Mouse (Mus musculus) neural tube, embryonic 14.5 days (tissue): ENCODE results near the gene Slc19a1. TPM values are rescaled to one million over a fixed set of nuclear protein-coding genes. Genes with fewer than 3 reads are reported as not detected.

Source experiments
- ATAC-seq: fragments of 200-750 bp; cut with Nextera tagmentation; 2 replicates; pipeline ENCODE4 v1.8.0; 2017; ENCODE audit warnings: low read depth, mild to moderate bottlenecking, moderate TSS enrichment, moderate library complexity
- H3K27ac ChIP-seq: fragments of 300-500 bp; sonication (generic); 2 replicates; pipeline ENCODE4 v1.5.1; 2014; ENCODE audit warnings: low read depth, mild to moderate bottlenecking, control low read depth, low read length, moderate library complexity, mixed read lengths
- H3K27me3 ChIP-seq: fragments of 300-500 bp; sonication (generic); 2 replicates; pipeline ENCODE4 v1.6.1; 2014; ENCODE audit warnings: low read length; ENCODE audit not compliant: control insufficient read depth, insufficient read depth
- H3K36me3 ChIP-seq: fragments of 300-500 bp; sonication (generic); 2 replicates; pipeline ENCODE4 v1.6.1; 2014; ENCODE audit warnings: low read length, mixed read lengths; ENCODE audit not compliant: control insufficient read depth, insufficient read depth
- H3K4me1 ChIP-seq: fragments of 300-500 bp; sonication (generic); 2 replicates; pipeline ENCODE4 v1.6.1; 2014; ENCODE audit warnings: low read length; ENCODE audit not compliant: control insufficient read depth, insufficient read depth
- H3K4me2 ChIP-seq: fragments of 300-500 bp; sonication (generic); 2 replicates; pipeline ENCODE4 v1.6.1; 2014; ENCODE audit warnings: mild to moderate bottlenecking, low read depth, low read length, control low read depth
- H3K4me3 ChIP-seq: fragments of 300-500 bp; sonication (generic); 2 replicates; pipeline ENCODE4 v1.5.1; 2014; ENCODE audit warnings: low read depth, low read length, control low read depth, mixed read lengths
- H3K9ac ChIP-seq: fragments of 300-500 bp; sonication (generic); replicated peaks from 2 replicates; pipeline ENCODE4 v1.6.1; 2014; ENCODE audit warnings: low read depth, mild to moderate bottlenecking, control low read depth, low read length, mixed read lengths
- H3K9me3 ChIP-seq: fragments of 300-500 bp; sonication (generic); 2 replicates; pipeline ENCODE4 v1.6.1; 2016; ENCODE audit warnings: low read length; ENCODE audit not compliant: control insufficient read depth
- WGBS: fragments of 180-500 bp; shearing (Covaris S2); extraction: QIAGEN DNeasy Blood & Tissue Kit; methylation state at CpG from one replicate; pipeline ENCODE4 v1.1.7; 2014; 5-methylcytosine and 5-hydroxymethylcytosine counted together
- polyA plus RNA-seq: library from polyadenylated mRNA; unstranded; fragments of >200 nt; fragmentation: Nextera tagmentation; extraction: Ambion mirVana; gene quantifications from 2 replicates; pipeline ENCODE4 v1.2.1, GENCODE M21; 2014

Gene Slc19a1
- polyA plus RNA-seq, 1 experiment from 2014 or later = 35.6 TPM

- no peak overlapping the region for H3K4me2 ChIP-seq
- H3K36me3 ChIP-seq = no peaks in the 10 kb centered on the region
- no peak overlapping the region for H3K4me3 ChIP-seq
- H3K9ac ChIP-seq = no peak overlapping the region
- no peaks in the 10 kb centered on the region for H3K27me3 ChIP-seq
- no peak for ATAC-seq
- no peaks in the 10 kb centered on the region for H3K9me3 ChIP-seq
- no peak overlapping the region for H3K27ac ChIP-seq
- no peaks in the 10 kb centered on the region for H3K4me1 ChIP-seq
- 83% methylated on average over 10 of the region's 10 CpGs for WGBS
These were observed 24.7 kb downstream of the Slc19a1 start for GRCm38 (mm10) chr10:77056768-77057167.

- Histone ChIP-seq H3K4me2 (no peak overlapping the region), H3K27me3 (no peaks in the 10 kb centered on the region), H3K4me3 (no peak overlapping the region), H3K4me1 (no peaks in the 10 kb centered on the region), H3K9me3 (no peaks in the 10 kb centered on the region), H3K36me3 (no peaks in the 10 kb centered on the region), H3K9ac (no peak overlapping the region), H3K27ac (no peak overlapping the region)
- 67% methylated on average over 3 of the region's 3 CpGs for WGBS
- no peak for ATAC-seq
These were observed 29.4 kb downstream of the Slc19a1 start for GRCm38 (mm10) chr10:77061426-77061825.

DNA sequence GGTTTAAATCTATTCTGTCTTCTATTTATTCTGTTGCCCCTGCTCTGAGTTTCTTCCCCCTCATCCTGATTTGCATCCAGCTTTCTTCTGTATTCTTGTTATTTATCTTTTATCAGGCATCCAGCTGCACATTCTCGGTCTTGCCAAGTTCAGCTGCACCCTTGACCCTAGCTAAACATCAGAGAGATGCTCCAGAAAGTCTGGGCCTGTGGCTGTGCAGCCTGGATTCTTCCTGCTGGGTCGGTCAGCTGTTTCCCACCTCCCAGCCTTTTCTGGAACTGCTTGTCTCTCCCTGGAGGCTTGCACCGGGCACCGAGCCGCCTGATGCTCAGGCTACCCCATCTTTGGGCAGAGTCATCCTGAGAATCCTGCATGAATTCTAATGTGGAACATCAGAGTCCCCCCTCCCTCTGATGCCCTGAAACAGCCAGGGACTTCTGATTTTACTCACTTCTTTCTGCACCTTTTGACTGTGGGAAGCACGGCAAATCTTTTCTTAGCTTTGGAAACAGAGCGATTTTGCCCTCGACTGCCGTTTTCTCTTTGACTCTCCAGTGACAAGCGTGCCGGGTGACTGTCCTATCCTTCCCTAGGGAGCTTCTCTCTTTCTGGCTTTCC, 30.5 kb downstream of the Slc19a1 start:
- 90% methylated on average over 11 of the region's 11 CpGs for WGBS
- Histone ChIP-seq H3K9ac (no peak overlapping the region), H3K4me3 (no peak overlapping the region), H3K27me3 (no peaks in the 10 kb centered on the region), H3K36me3 (no peaks in the 10 kb centered on the region), H3K27ac (no peak overlapping the region), H3K4me1 (no peaks in the 10 kb centered on the region), H3K9me3 (no peaks in the 10 kb centered on the region), H3K4me2 (no peak overlapping the region)
- ATAC-seq = no peak

DNA sequence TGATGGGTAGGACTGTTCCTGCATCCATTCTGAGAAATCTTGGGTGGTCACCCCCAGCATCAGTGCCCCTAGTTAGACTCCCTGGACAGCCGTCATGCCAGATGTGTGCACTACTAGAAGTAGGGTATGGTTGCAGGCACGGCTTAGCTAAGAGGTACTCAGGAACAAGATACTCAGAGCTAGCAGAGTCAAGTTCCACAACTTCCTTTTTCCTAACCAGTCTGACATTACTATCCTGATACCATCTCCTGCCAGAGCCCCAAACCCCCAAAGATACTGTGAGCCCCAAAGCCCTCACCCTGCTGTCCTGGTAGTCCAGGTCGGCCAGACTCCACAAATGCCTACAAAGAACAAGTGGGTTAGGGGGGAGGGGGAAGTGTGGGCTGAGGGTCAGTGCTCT, 32.2 kb downstream of the Slc19a1 start:
- H3K4me2 ChIP-seq = no peak overlapping the region
- ATAC-seq = no peak
- no peaks in the 10 kb centered on the region for H3K36me3 ChIP-seq
- H3K4me3 ChIP-seq = no peak overlapping the region
- no peaks in the 10 kb centered on the region for H3K9me3 ChIP-seq
- H3K9ac ChIP-seq = no peak overlapping the region
- H3K4me1 ChIP-seq = no peaks in the 10 kb centered on the region
- WGBS = 90% methylated on average over 3 of the region's 3 CpGs
- no peak overlapping the region for H3K27ac ChIP-seq
- H3K27me3 ChIP-seq = no peaks in the 10 kb centered on the region

DNA sequence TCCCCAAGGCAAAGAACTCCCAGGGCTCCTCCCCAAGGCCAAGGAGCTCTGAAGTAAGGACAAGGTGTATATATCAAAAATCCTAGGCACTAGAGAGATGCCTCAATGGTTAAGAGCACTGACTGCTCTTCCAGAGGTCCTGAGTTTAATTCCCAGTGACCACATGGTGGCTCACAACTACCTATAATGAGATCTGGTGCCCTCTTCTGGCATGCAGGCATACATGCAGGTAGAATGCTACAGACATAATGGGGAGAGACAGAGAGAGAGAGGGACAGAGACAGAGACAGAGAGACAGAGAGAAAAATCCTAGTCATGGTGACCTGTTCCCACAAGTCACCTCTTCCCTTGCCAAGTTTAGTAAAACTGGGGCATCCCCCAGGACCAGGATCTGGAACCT, 32.6 kb downstream of the Slc19a1 start:
- Histone ChIP-seq H3K4me1 (no peaks in the 10 kb centered on the region), H3K27ac (no peak overlapping the region), H3K27me3 (no peaks in the 10 kb centered on the region), H3K9me3 (no peaks in the 10 kb centered on the region), H3K4me3 (no peak overlapping the region), H3K36me3 (no peaks in the 10 kb centered on the region), H3K9ac (no peak overlapping the region), H3K4me2 (no peak overlapping the region)
- ATAC-seq = no peak

DNA sequence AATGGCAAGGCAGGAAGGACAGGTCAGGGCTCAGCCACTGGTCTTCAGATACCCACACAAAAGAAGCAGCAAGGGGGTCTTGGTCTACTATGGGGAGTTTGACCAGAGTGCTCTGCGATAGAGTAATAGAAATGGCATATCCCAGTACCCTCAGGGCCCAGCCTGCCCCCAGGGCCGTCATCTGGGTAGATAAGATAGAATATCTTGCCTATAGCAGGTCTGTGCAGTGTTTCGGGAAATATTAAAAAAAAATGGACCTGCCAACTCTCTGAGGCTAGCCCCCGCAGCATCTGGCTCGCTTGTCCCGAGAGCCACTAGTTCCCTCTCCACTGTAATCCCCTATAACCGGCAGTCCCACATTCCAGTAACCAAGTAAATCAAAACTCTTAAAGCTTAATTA, 36.4 kb downstream of the Slc19a1 start:
- 94% methylated on average over 7 of the region's 7 CpGs for whole genome bisulfite sequencing
- no peak for ATAC-seq
- H3K27ac ChIP-seq = no peak overlapping the region
- no peak overlapping the region for H3K4me3 ChIP-seq
- H3K4me2 ChIP-seq = no peak overlapping the region
- no peaks in the 10 kb centered on the region for H3K27me3 ChIP-seq
- no peaks in the 10 kb centered on the region for H3K4me1 ChIP-seq
- no peaks in the 10 kb centered on the region for H3K36me3 ChIP-seq
- H3K9me3 ChIP-seq = no peaks in the 10 kb centered on the region
- H3K9ac ChIP-seq = no peak overlapping the region

DNA sequence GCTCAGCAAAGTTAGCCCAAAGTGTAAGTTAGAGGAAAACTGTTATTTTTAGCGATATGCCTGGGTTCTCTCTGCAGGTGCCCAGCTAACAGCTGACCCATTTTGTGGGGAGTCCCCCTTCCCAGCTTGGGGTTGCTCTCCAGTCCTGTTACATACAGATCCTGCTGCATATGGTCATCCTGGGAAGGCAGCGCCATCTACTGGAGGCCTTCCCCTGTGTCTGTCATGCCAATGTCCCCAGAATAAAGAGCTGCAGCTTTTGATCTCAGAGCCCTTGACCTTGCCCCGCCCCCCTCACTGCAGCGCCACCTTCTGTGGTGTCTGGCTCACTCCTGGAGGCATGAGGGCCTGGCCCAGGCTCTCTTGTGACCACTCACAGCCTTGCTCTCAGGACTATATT, 38.0 kb downstream of the Slc19a1 start:
- no peak overlapping the region for H3K4me2 ChIP-seq
- 49% methylated on average over 4 of the region's 4 CpGs for WGBS
- no peak overlapping the region for H3K4me3 ChIP-seq
- H3K27ac ChIP-seq = no peak overlapping the region
- H3K27me3 ChIP-seq = no peaks in the 10 kb centered on the region
- no peak overlapping the region for H3K9ac ChIP-seq
- no peaks in the 10 kb centered on the region for H3K9me3 ChIP-seq
- no peaks in the 10 kb centered on the region for H3K36me3 ChIP-seq
- no peak; the same call in 1 of the 2 replicates for ATAC-seq
- no peaks in the 10 kb centered on the region for H3K4me1 ChIP-seq

- no peak overlapping the region for H3K4me3 ChIP-seq
- WGBS = 91% methylated on average over 4 of the region's 4 CpGs
- ATAC-seq = no peak
These were observed 42.4 kb downstream of the Slc19a1 start for GRCm38 (mm10) chr10:77074276-77074974.

DNA sequence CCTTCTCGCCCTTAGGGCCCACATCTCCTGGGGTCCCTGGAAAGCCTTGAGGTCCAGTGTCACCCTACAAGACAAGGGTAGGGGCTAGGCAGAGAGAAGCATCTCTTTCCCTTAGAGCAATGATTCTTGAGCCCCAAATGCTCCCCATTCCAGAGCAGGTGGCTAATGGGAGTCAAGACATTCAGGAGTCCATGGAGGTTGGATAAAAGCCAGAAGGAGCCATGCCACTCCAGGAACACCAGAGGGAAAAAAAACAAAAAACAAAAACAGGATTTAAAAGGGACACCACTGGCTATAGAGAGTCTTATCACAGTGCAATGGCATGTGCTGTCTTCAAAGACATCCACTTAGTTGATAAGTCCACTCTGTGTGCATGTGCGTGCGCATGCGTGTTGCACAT, 46.4 kb downstream of the Slc19a1 start:
- Histone ChIP-seq H3K9me3 (no peaks in the 10 kb centered on the region), H3K4me1 (no peaks in the 10 kb centered on the region), H3K27me3 (no peaks in the 10 kb centered on the region), H3K4me2 (no peak overlapping the region), H3K4me3 (no peak overlapping the region), H3K9ac (no peak overlapping the region), H3K36me3 (no peaks in the 10 kb centered on the region), H3K27ac (no peak overlapping the region)
- ATAC-seq = no peak
- 92% methylated on average over 4 of the region's 4 CpGs for WGBS

More at GRCm38 (mm10) chr10:77074276-77074974, 42.4 kb downstream of the Slc19a1 start:
- Histone ChIP-seq H3K4me2 (no peak overlapping the region), H3K4me1 (no peaks in the 10 kb centered on the region), H3K9me3 (no peaks in the 10 kb centered on the region), H3K27me3 (no peaks in the 10 kb centered on the region), H3K9ac (no peak overlapping the region), H3K27ac (no peak overlapping the region), H3K36me3 (no peaks in the 10 kb centered on the region)
